Mouse (Mus musculus) myocyte (in vitro differentiated cells): Measurements from ENCODE around the gene Cacna1d. TPM values are rescaled to one million over a fixed set of nuclear protein-coding genes. Genes with fewer than 3 reads are reported as not detected.

Experiments used
- H3K27me3 ChIP-seq: one replicate; pipeline ENCODE4 v1.6.1; 2011; ENCODE audit not compliant: control insufficient read depth, insufficient read depth, insufficient read length
- H3K36me3 ChIP-seq: one replicate; pipeline ENCODE4 v1.6.1; 2011; ENCODE audit not compliant: control insufficient read depth, insufficient read depth
- H3K4me2 ChIP-seq: one replicate; pipeline ENCODE4 v1.6.1; 2011; ENCODE audit warnings: low read depth, control low read depth
- H3K4me3 ChIP-seq: one replicate; pipeline ENCODE4 v1.5.1; 2011; ENCODE audit warnings: mild to moderate bottlenecking, control low read depth, moderate library complexity
- H3K79me2 ChIP-seq: one replicate; pipeline ENCODE4 v1.6.1; 2011; ENCODE audit not compliant: control insufficient read depth, insufficient read depth
- H3ac ChIP-seq: one replicate; pipeline ENCODE4 v1.6.1; 2011; ENCODE audit not compliant: control insufficient read depth, insufficient read length
- CEBPB ChIP-seq: IDR thresholded peaks from 2 replicates; pipeline ENCODE4 v1.6.1; 2011; ENCODE audit warnings: mild to moderate bottlenecking, moderate library complexity; ENCODE audit not compliant: poor library complexity, insufficient read depth, severe bottlenecking
- E2F4 ChIP-seq: IDR thresholded peaks from one replicate; pipeline ENCODE4 v1.6.1; 2011; ENCODE audit warnings: mild to moderate bottlenecking, control low read depth, moderate library complexity; ENCODE audit not compliant: insufficient read depth
- MAX ChIP-seq: IDR thresholded peaks from one replicate; pipeline ENCODE4 v1.6.1; 2011; ENCODE audit warnings: low read depth, mild to moderate bottlenecking, control low read depth
- MYOD1 ChIP-seq, 3 experiments: IDR thresholded peaks; one replicate each; pipeline ENCODE4 v1.6.1; 2011; ENCODE audit warnings: control low read depth in 2 of 3, low read depth in 2 of 3, mild to moderate bottlenecking in 2 of 3, moderate library complexity in 1 of 3; ENCODE audit not compliant: insufficient read length in 2 of 3, control insufficient read depth in 1 of 3
- MYOG ChIP-seq, 3 experiments: IDR thresholded peaks; one replicate each; pipeline ENCODE4 v1.6.1; 2011; ENCODE audit warnings: control low read depth in 2 of 3, low read depth in 2 of 3, mild to moderate bottlenecking in 2 of 3; ENCODE audit not compliant: insufficient read length in 2 of 3, control insufficient read depth in 1 of 3, insufficient read depth in 1 of 3
- POLR2A ChIP-seq: IDR thresholded peaks from one replicate; pipeline ENCODE4 v1.6.1; 2011; ENCODE audit warnings: low read depth, mild to moderate bottlenecking, control low read depth, moderate library complexity; ENCODE audit not compliant: insufficient read length
- POLR2AphosphoS2 ChIP-seq: IDR thresholded peaks from one replicate; pipeline ENCODE4 v1.6.1; 2011; ENCODE audit warnings: low read depth, control low read depth; ENCODE audit not compliant: insufficient read length
- REST ChIP-seq: IDR thresholded peaks from one replicate; pipeline ENCODE4 v1.6.1; 2011; ENCODE audit warnings: mild to moderate bottlenecking, control low read depth, moderate library complexity; ENCODE audit not compliant: insufficient read depth, insufficient read length
- SRF ChIP-seq: IDR thresholded peaks from one replicate; pipeline ENCODE4 v1.6.1; 2011; ENCODE audit warnings: low read depth; ENCODE audit not compliant: control insufficient read depth, insufficient read length
- TCF12 ChIP-seq: IDR thresholded peaks from one replicate; pipeline ENCODE4 v1.6.1; 2011; ENCODE audit warnings: mild to moderate bottlenecking, control low read depth; ENCODE audit not compliant: poor library complexity, insufficient read depth, severe bottlenecking
- TCF3 ChIP-seq: IDR thresholded peaks from one replicate; pipeline ENCODE4 v1.6.1; 2011; ENCODE audit warnings: low read depth, control low read depth; ENCODE audit not compliant: insufficient read length
- USF1 ChIP-seq: IDR thresholded peaks from one replicate; pipeline ENCODE4 v1.6.1; 2011; ENCODE audit warnings: low read depth, mild to moderate bottlenecking, control low read depth, moderate library complexity
- polyA plus RNA-seq: library from polyadenylated mRNA; unstranded; fragments of >200 nt; fragmentation: generic; extraction: Trizol; gene quantifications from one replicate; pipeline ENCODE4 v1.2.1, GENCODE M21; 2012; ENCODE audit warnings: missing spikeins

Gene Cacna1d
- polyA plus RNA-seq, 1 experiment = not detected

GRCm38 (mm10) chr14:30343740-30344139 is 147.5 kb downstream of the Cacna1d start:
- TF ChIP-seq POLR2A = no peak
- TF ChIP-seq MYOD1 (IDR thresholded peaks at IDR 0.05; ENCODE audit: control insufficient read depth in 1 of 3, insufficient read length in 2 of 3, low read depth in 2 of 3) = no peak
- TF ChIP-seq TCF12 = no peak
- TF ChIP-seq MYOG (IDR thresholded peaks at IDR 0.05; ENCODE audit: control insufficient read depth in 1 of 3, insufficient read depth in 1 of 3, insufficient read length in 2 of 3, low read depth in 2 of 3) = no peak
- no peak for TF ChIP-seq REST
- TF ChIP-seq MAX = no peak
- TF ChIP-seq SRF = no peak
- TF ChIP-seq POLR2AphosphoS2 = no peak
- TF ChIP-seq USF1 = no peak
- no peak for TF ChIP-seq E2F4
- no peak for TF ChIP-seq TCF3
- TF ChIP-seq CEBPB = no peak
- H3K4me3 ChIP-seq = no peak overlapping the region
- H3K4me2 ChIP-seq = no peak overlapping the region
- peaks cover 36% of the 10 kb centered on the region for H3K27me3 ChIP-seq
- H3K79me2 ChIP-seq = no peaks in the 10 kb centered on the region
- no peak overlapping the region for H3ac ChIP-seq
- H3K36me3 ChIP-seq = no peaks in the 10 kb centered on the region

DNA sequence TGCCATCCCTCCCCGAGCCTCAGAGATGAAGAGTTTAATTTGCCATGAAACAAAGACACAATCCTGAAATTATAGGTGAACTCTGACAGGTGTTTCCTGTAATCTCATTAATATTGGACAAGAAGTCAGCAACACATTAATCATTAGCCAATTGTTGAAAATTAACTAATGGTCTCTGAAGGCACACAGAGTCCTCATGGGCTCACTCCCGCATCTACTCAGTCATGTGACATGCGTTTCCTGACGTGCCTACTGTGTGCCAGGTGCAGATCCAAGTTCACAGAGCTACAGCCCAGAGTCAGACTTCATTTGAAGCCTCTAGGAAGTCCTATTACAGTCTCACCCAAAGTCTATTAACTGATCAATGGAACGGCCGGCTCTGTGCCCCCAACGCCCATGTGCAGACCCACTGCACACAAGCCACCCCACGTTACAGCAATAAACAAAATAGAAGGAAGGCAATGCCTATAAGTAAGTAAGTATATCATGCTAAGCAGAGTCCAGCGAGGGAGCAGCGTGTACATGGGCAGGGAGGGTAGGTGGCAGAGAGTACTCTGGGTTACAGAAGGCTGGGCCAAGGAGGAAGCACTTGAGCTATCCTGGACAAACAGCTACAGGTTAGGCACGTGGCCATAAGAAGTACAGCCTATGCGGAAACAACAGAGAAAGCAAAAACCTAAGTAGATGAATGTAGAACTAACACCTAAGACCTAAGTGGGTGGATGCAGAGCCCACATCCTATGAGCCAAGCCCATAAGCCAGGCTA is 149.2 kb downstream of the Cacna1d start:
- no peaks in the 10 kb centered on the region for H3K79me2 ChIP-seq
- H3ac ChIP-seq = no peak overlapping the region
- TF ChIP-seq MYOD1 (IDR thresholded peaks at IDR 0.05; ENCODE audit: control insufficient read depth in 1 of 3, insufficient read length in 2 of 3, low read depth in 2 of 3) = no peak
- TF ChIP-seq MAX = no peak
- TF ChIP-seq TCF3 = no peak
- no peak for TF ChIP-seq SRF
- TF ChIP-seq USF1 = no peak
- TF ChIP-seq TCF12 = no peak
- TF ChIP-seq POLR2A = no peak
- no peak for TF ChIP-seq REST
- no peak for TF ChIP-seq MYOG (IDR thresholded peaks at IDR 0.05; ENCODE audit: control insufficient read depth in 1 of 3, insufficient read depth in 1 of 3, insufficient read length in 2 of 3, low read depth in 2 of 3)
- TF ChIP-seq POLR2AphosphoS2 = no peak
- no peak for TF ChIP-seq CEBPB
- no peak for TF ChIP-seq E2F4
- H3K4me2 ChIP-seq = no peak overlapping the region
- no peaks in the 10 kb centered on the region for H3K36me3 ChIP-seq
- no peak overlapping the region for H3K4me3 ChIP-seq
- H3K27me3 ChIP-seq = peaks cover 35% of the 10 kb centered on the region

GRCm38 (mm10) chr14:30340140-30340539 is 151.1 kb downstream of the Cacna1d start:
- Histone ChIP-seq H3K79me2 (no peaks in the 10 kb centered on the region), H3K4me2 (no peak overlapping the region), H3K4me3 (no peak overlapping the region), H3K36me3 (no peaks in the 10 kb centered on the region), H3K27me3 (peaks cover 43% of the 10 kb centered on the region), H3ac (no peak overlapping the region)
- TF ChIP-seq MYOD1 (IDR thresholded peaks at IDR 0.05; ENCODE audit: control insufficient read depth in 1 of 3, insufficient read length in 2 of 3, low read depth in 2 of 3) = no peak
- TF ChIP-seq POLR2AphosphoS2 = no peak
- TF ChIP-seq TCF12 = no peak
- no peak for TF ChIP-seq TCF3
- TF ChIP-seq CEBPB = no peak
- TF ChIP-seq SRF = no peak
- no peak for TF ChIP-seq MYOG (IDR thresholded peaks at IDR 0.05; ENCODE audit: control insufficient read depth in 1 of 3, insufficient read depth in 1 of 3, insufficient read length in 2 of 3, low read depth in 2 of 3)
- no peak for TF ChIP-seq MAX
- no peak for TF ChIP-seq E2F4
- TF ChIP-seq POLR2A = no peak
- TF ChIP-seq REST = no peak
- no peak for TF ChIP-seq USF1

DNA sequence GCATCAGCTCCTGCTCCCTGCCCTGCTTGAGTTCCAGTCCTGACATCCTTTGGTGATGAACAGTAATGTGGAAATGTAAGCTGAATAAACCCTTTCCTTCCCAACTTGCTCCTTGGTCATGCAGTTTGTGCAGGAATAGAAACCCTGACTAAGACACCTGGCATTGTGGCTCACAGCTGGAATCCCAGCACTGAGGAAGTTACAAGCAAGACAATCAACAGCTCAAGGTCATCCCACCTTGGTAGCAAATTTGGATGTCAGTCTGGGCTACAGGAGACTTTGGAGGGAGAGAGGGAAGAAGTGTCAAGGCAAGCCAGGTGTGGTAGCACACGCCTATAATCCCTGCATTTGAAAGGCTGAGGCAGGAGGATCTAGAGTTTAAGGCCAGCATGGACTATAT is 159.4 kb downstream of the Cacna1d start:
- Histone ChIP-seq H3K4me3 (no peak overlapping the region), H3K79me2 (no peaks in the 10 kb centered on the region), H3K4me2 (no peak overlapping the region), H3K27me3 (peaks cover 22% of the 10 kb centered on the region), H3K36me3 (no peaks in the 10 kb centered on the region), H3ac (no peak overlapping the region)
- TF ChIP-seq MAX = no peak
- TF ChIP-seq TCF3 = no peak
- no peak for TF ChIP-seq USF1
- TF ChIP-seq MYOG (IDR thresholded peaks at IDR 0.05; ENCODE audit: control insufficient read depth in 1 of 3, insufficient read depth in 1 of 3, insufficient read length in 2 of 3, low read depth in 2 of 3) = no peak
- no peak for TF ChIP-seq REST
- no peak for TF ChIP-seq CEBPB
- no peak for TF ChIP-seq E2F4
- no peak for TF ChIP-seq TCF12
- no peak for TF ChIP-seq POLR2A
- TF ChIP-seq MYOD1 (IDR thresholded peaks at IDR 0.05; ENCODE audit: control insufficient read depth in 1 of 3, insufficient read length in 2 of 3, low read depth in 2 of 3) = no peak
